Mouse (Mus musculus) MEL (cell line): ENCODE measurements at regions not wholly inside any gene's neighbourhood (a gene's known extent, or its start where the extent isn't known, plus 50 kb on each side); places are given as distances from the start of the nearest gene placed in this dataset.

Experiments used
- DNase-seq: peaks from one replicate; pipeline ENCODE4 v3.0.0; 2011; ENCODE audit warnings: low read depth, low spot score
- H3K27ac ChIP-seq: 2 replicates; pipeline ENCODE4 v1.5.1; 2012; ENCODE audit warnings: low read depth, mild to moderate bottlenecking, control low read depth, low read length, moderate library complexity; ENCODE audit not compliant: control insufficient read depth
- H3K27me3 ChIP-seq, 2 experiments: fragments of 150-350 bp in 1 of 2; sonication (generic) in 1 of 2; 2 replicates each; pipeline ENCODE4 v1.6.1; 2012; ENCODE audit warnings: low read length in 2 of 2, mild to moderate bottlenecking in 2 of 2, improper control_type of control experiment in 1 of 2, moderate library complexity in 1 of 2; ENCODE audit not compliant: insufficient read depth in 2 of 2, control insufficient read depth in 1 of 2
- H3K36me3 ChIP-seq, 2 experiments: 2 replicates each; pipeline ENCODE4 v1.6.1; 2012 to 2014; ENCODE audit warnings: low read length in 2 of 2, improper control_type of control experiment in 1 of 2, inconsistent platforms in 1 of 2, mild to moderate bottlenecking in 1 of 2; ENCODE audit not compliant: insufficient read depth in 2 of 2, control insufficient read depth in 1 of 2
- H3K4me1 ChIP-seq, 2 experiments: fragments of 150-350 bp in 1 of 2; sonication (generic) in 1 of 2; 2 replicates each; pipeline ENCODE4 v1.6.1; 2012; ENCODE audit warnings: low read length in 2 of 2, improper control_type of control experiment in 1 of 2, mild to moderate bottlenecking in 1 of 2; ENCODE audit not compliant: insufficient read depth in 2 of 2, control insufficient read depth in 1 of 2
- H3K4me3 ChIP-seq, 2 experiments: fragments of 150-350 bp in 1 of 2; sonication (generic) in 1 of 2; 2 replicates each; pipeline ENCODE4 v1.5.1; 2012; ENCODE audit warnings: low read depth in 2 of 2, low read length in 2 of 2, mild to moderate bottlenecking in 2 of 2, moderate library complexity in 2 of 2, control low read depth in 1 of 2, improper control_type of control experiment in 1 of 2; ENCODE audit not compliant: control insufficient read depth in 1 of 2, insufficient read depth in 1 of 2
- H3K79me2 ChIP-seq: 2 replicates; pipeline ENCODE4 v1.6.1; 2012; ENCODE audit warnings: mild to moderate bottlenecking, low read length, moderate library complexity; ENCODE audit not compliant: control insufficient read depth, poor library complexity, insufficient read depth
- H3K9ac ChIP-seq: 2 replicates; pipeline ENCODE4 v1.6.1; 2012; ENCODE audit warnings: low read depth, mild to moderate bottlenecking, control low read depth, low read length, moderate library complexity; ENCODE audit not compliant: control insufficient read depth, poor library complexity, severe bottlenecking
- H3K9me3 ChIP-seq: fragments of 150-350 bp; sonication (generic); replicated peaks from 2 replicates; pipeline ENCODE4 v1.6.1; 2012; ENCODE audit warnings: mild to moderate bottlenecking, low read length, improper control_type of control experiment, moderate library complexity; ENCODE audit not compliant: insufficient read depth
- CTCF ChIP-seq, 3 experiments: IDR thresholded peaks in 2 of 3; conservative IDR thresholded peaks in 1 of 3; 2 replicates each; pipeline ENCODE4 v1.5.1; 2011 to 2012; ENCODE audit warnings: low read length in 3 of 3, low read depth in 2 of 3, mild to moderate bottlenecking in 2 of 3, improper control_type of control experiment in 1 of 3, inconsistent platforms in 1 of 3, mixed read lengths in 1 of 3, moderate library complexity in 1 of 3; ENCODE audit not compliant: control insufficient read depth in 1 of 3, insufficient read depth in 1 of 3, poor library complexity in 1 of 3, severe bottlenecking in 1 of 3
- MXI1 ChIP-seq: IDR thresholded peaks from 2 replicates; pipeline ENCODE4 v1.6.1; 2011; ENCODE audit warnings: mild to moderate bottlenecking, low read depth, low read length, improper control_type of control experiment
- MYB ChIP-seq: IDR thresholded peaks from 2 replicates; pipeline ENCODE4 v1.6.1; 2011; ENCODE audit warnings: mild to moderate bottlenecking, low read depth, low read length, improper control_type of control experiment
- RAD21 ChIP-seq: IDR thresholded peaks from 2 replicates; pipeline ENCODE4 v1.6.1; 2011; ENCODE audit warnings: mild to moderate bottlenecking, low read depth, low read length, improper control_type of control experiment
- SMC3 ChIP-seq: IDR thresholded peaks from 2 replicates; pipeline ENCODE4 v1.6.1; 2011; ENCODE audit warnings: low read depth, low read length, improper control_type of control experiment
- TAL1 ChIP-seq: IDR thresholded peaks from 2 replicates; pipeline ENCODE4 v1.6.1; 2012; ENCODE audit warnings: mild to moderate bottlenecking, inconsistent platforms, low read length, moderate library complexity, mixed read lengths
- ZC3H11A ChIP-seq: IDR thresholded peaks from 2 replicates; pipeline ENCODE4 v1.6.1; 2012; ENCODE audit warnings: low read depth, mild to moderate bottlenecking, inconsistent platforms, low read length, improper control_type of control experiment

- H3K27ac ChIP-seq = no peak overlapping the region
- no peaks in the 10 kb centered on the region; a peak in 2 of 4 replicates for H3K4me1 ChIP-seq
- no peak overlapping the region for H3K9ac ChIP-seq
- H3K36me3 ChIP-seq = no peaks in the 10 kb centered on the region
- H3K27me3 ChIP-seq = no peaks in the 10 kb centered on the region
- H3K79me2 ChIP-seq = no peaks in the 10 kb centered on the region
- DNase-seq = peak; percentile 60
- H3K4me3 ChIP-seq = no peak overlapping the region
- H3K9me3 ChIP-seq = no peaks in the 10 kb centered on the region
- TF ChIP-seq TAL1 (no peak), SMC3 (peak; percentile 68), CTCF (IDR thresholded peaks at IDR 0.05 in 2 of 3, conservative IDR thresholded peaks at IDR 0.05 in 1 of 3; ENCODE audit: control insufficient read depth in 1 of 3, insufficient read depth in 1 of 3, low read depth in 2 of 3, low read length in 3 of 3, poor library complexity in 1 of 3, severe bottlenecking in 1 of 3) (peak; percentile 72 to 84 (median 77)), ZC3H11A (peak; percentile 43), RAD21 (peak; percentile 56)
These were observed 55.5 kb upstream of the Aff3 start for GRCm38 (mm10) chr1:38720287-38720686.

DNA sequence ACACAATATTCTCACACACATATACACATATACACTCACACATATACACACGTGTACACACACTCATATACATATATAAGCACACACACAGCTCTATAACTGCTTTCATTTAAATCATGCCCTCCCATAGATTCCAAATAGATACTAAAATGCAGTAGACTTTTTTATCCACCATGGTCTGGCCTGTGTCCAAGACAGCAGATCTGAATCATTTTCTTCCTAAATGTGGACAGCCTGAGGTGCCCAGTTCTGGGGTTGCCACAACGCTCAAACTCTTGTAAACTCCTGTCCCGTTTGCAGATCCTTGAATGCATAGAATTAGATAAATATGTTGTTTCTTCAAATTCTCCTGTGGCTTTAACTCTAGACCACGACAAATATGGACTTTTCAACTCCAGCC, 50.9 kb upstream of the Aff3 start:
- no peaks in the 10 kb centered on the region for H3K79me2 ChIP-seq
- no peak overlapping the region for H3K9ac ChIP-seq
- peaks cover 0 to 2% of the 10 kb centered on the region in 2 experiments; a peak in 1 of 4 replicates for H3K36me3 ChIP-seq
- TF ChIP-seq MYB (no peak), MXI1 (no peak), SMC3 (no peak), ZC3H11A (no peak)
- H3K27me3 ChIP-seq = no peaks in the 10 kb centered on the region
- no peak overlapping the region for H3K4me3 ChIP-seq
- peaks cover 0 to 7% of the 10 kb centered on the region in 2 experiments; a peak in 3 of 4 replicates for H3K4me1 ChIP-seq
- no peaks in the 10 kb centered on the region for H3K9me3 ChIP-seq
- H3K27ac ChIP-seq = no peak overlapping the region
- no peak for DNase-seq
